Mouse (Mus musculus): Measurements from ENCODE around the gene Irf2bp2.

DNA sequence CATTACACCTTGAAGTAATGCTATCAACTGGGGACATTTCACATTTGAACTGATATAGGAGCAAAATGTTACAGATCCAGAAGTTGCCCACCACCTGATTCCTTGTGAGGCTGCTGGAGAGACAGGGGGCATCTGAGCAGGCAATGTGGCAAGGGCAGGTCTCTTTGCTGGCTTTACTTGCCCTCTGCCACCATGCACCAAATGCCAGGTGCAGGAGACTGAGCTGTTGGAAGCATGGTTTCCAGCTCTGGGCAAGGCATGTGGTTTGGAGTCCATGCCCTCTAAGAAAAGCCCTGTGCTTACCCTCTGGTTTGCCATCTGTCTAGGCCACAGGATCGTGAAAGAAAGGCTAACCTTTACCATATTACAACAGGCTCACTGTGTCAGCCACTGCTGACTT, 24.1 kb downstream of the Irf2bp2 start:
- TF ChIP-seq GATA1 (IDR thresholded peaks at IDR 0.05; ENCODE audit: low read length) (no peak), TAL1 (IDR thresholded peaks at IDR 0.05; ENCODE audit: low read length) (no peak)

Data from erythroblast, embryonic 14.5 days (primary cell).